Mouse (Mus musculus) intestine, embryonic 16.5 days (tissue): Measurements from ENCODE around the gene E130114P18Rik. TPM values are rescaled to one million over a fixed set of nuclear protein-coding genes. Genes with fewer than 3 reads are reported as not detected.
A peak's percentile ranks its signal among the peaks of the same experiment; 100 is the strongest.

Experiments used
- ATAC-seq: fragments of 200-750 bp; cut with Nextera tagmentation; 2 replicates; pipeline ENCODE4 v1.8.0; 2017; ENCODE audit warnings: moderate TSS enrichment, moderate library complexity
- H3K27ac ChIP-seq: fragments of 300-500 bp; sonication (generic); 2 replicates; pipeline ENCODE4 v1.5.1; 2014; ENCODE audit warnings: mild to moderate bottlenecking, low read length
- H3K27me3 ChIP-seq: fragments of 300-500 bp; sonication (generic); replicated peaks from 2 replicates; pipeline ENCODE4 v1.6.1; 2014; ENCODE audit warnings: low read length, control low read depth, mixed read lengths; ENCODE audit not compliant: control insufficient read depth, insufficient read depth
- H3K36me3 ChIP-seq: fragments of 300-500 bp; sonication (generic); 2 replicates; pipeline ENCODE4 v1.6.1; 2014; ENCODE audit warnings: low read length, control low read depth; ENCODE audit not compliant: control insufficient read depth, insufficient read depth
- H3K4me1 ChIP-seq: fragments of 300-500 bp; sonication (generic); 2 replicates; pipeline ENCODE4 v1.6.1; 2014; ENCODE audit warnings: low read length, control low read depth, mixed read lengths; ENCODE audit not compliant: control insufficient read depth, insufficient read depth
- H3K4me2 ChIP-seq: fragments of 300-500 bp; sonication (generic); 2 replicates; pipeline ENCODE4 v1.6.1; 2014; ENCODE audit warnings: low read depth, low read length, control low read depth
- H3K4me3 ChIP-seq: fragments of 300-500 bp; sonication (generic); 2 replicates; pipeline ENCODE4 v1.5.1; 2014; ENCODE audit warnings: mild to moderate bottlenecking, low read length
- H3K9ac ChIP-seq: fragments of 300-500 bp; sonication (generic); 2 replicates; pipeline ENCODE4 v1.6.1; 2014; ENCODE audit warnings: low read depth, low read length
- H3K9me3 ChIP-seq: fragments of 300-500 bp; sonication (generic); 2 replicates; pipeline ENCODE4 v1.6.1; 2016; ENCODE audit warnings: low read length, control low read depth; ENCODE audit not compliant: control insufficient read depth
- WGBS: fragments of 180-500 bp; shearing (Covaris S2); extraction: QIAGEN DNeasy Blood & Tissue Kit; methylation state at CpG from one replicate; pipeline ENCODE4 v1.1.7; 2014; 5-methylcytosine and 5-hydroxymethylcytosine counted together
- polyA plus RNA-seq: library from polyadenylated mRNA; unstranded; fragments of >200 nt; fragmentation: Nextera tagmentation; extraction: Ambion mirVana; gene quantifications from 2 replicates; pipeline ENCODE4 v1.2.1, GENCODE M21; 2015

Gene E130114P18Rik
- polyA plus RNA-seq, 1 experiment from 2014 or later = 2.6 TPM

DNA sequence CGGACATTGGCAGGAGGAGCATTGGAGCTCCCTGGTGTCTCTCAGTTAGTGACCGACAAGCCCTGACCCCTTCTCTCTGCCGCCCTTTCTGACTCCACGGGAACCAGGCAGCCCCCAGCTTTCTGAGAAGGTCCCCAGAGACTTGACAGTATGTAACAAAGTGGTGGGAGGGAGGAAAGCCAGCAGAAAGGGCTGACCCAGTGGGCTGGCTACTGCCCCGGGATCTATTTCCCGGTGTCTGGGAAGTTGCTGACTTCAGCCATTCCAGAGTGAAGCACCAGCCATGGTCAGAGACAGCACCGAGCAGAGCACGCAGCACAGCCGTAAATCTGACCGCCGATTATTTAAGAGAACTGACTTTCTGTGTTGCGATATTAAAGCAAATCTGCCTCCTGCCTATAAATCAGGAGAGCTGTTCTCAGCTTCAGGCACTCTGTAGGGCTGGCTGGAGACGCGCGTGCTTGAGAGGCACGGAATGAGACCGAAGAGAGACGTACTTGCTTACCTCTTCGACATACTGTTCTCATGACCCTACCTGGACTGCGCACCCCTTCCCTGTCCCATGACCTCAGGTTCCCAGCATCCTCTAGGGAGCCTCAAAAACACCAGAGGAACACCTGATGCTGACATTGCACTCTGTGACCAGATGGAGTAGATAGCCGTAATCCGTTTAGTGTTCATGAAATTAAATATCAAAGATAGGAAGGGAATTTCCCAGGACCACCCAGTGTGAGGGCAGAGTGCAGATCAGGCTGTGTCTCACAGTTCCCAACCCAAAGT is 70.3 kb downstream of the E130114P18Rik start:
- peak; percentile 65; the same call in 1 of the 2 replicates for ATAC-seq

DNA sequence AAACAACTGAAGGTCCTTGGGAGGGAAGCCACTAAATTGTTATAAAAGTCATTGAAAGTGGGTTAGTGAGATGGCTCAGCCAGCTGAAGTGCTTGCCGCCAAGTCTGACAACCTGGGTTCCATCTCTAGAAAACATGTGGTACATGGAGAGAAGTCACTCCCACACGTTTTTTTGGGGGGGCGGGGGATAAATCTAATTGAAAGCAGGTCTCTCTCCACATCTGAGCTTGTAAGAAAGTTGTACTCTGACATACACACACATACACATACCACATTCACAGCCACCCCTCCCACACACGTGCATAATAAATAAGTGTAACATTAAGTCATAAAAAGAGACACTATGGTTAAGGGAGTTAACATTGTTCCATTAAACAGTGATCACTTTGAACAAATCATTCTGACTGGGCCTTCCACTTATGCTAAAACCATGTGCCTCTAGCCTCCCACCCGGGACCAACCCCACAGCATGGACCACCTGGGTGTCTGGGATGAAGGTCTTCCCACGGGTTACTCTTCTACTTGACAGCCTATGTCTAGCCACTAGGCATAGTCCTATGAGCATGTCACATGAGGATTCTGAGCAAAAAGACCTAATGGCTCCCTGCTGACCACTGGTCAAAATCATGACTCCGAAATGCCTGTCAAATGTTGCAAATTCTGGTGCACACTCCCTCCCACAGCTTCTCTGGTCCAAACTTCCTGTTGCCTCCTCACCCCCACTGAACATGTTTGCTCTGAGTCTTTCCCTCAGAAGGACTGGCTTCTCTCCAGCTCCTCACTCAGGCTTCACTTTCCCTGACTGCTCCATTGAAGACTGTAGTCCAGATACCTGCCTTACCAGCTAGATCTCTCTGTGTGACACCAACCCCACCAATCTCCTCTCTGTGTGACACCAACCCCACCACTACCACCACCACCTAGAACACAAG is 80.9 kb downstream of the E130114P18Rik start:
- no peaks in the 10 kb centered on the region for H3K27me3 ChIP-seq
- H3K4me3 ChIP-seq = no peak overlapping the region
- 73% methylated on average over 7 of the region's 7 CpGs for WGBS
- no peaks in the 10 kb centered on the region for H3K36me3 ChIP-seq
- ATAC-seq = no peak
- no peaks in the 10 kb centered on the region for H3K9me3 ChIP-seq
- no peak overlapping the region for H3K27ac ChIP-seq
- no peak overlapping the region for H3K4me2 ChIP-seq
- no peak overlapping the region for H3K9ac ChIP-seq
- H3K4me1 ChIP-seq = no peaks in the 10 kb centered on the region

More for the DNA sequence above, 70.3 kb downstream of the E130114P18Rik start:
- 0 out of 2 replicates have a peak, but pooled peaks cover 3% of the 10 kb centered on the region for H3K4me1 ChIP-seq
- no peak overlapping the region; the same call in 1 of the 2 replicates for H3K4me3 ChIP-seq
- no peaks in the 10 kb centered on the region for H3K9me3 ChIP-seq
- H3K9ac ChIP-seq = no peak overlapping the region
- no peaks in the 10 kb centered on the region for H3K27me3 ChIP-seq
- WGBS = 53% methylated on average over 22 of the region's 22 CpGs
- peak overlapping the region; percentile 17; the same call in 1 of the 2 replicates for H3K4me2 ChIP-seq
- H3K27ac ChIP-seq = no peak overlapping the region
- H3K36me3 ChIP-seq = no peaks in the 10 kb centered on the region

DNA sequence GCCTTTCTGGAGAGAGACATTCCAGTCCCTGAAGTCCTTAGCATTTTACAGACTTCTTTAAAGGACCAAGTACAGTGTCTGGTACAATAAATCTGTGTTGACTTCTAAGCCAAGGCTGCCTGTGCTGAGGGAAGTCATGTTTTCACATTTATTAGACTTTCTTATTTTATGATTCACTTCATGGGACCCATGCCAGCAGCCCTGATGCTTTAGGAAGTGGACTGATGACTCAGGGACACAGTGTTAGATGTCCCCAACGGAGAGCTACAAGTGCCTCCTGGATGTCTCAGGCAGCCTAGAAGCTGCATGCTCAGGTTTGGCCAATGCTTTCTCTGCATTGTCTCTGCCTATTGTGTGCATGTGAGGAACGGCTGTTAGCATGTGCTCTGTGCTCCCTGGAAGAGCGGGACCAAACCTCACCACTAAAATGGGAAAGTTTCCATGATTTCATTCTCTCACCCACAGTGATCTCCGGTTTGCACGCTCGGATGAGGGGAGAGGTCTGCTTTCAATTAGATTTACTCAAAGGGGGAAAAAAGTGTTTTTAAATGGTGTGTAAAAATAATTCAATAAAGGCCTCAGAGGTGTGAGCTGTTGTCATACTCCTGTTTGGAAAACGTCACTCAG is 82.4 kb downstream of the E130114P18Rik start:
- ATAC-seq = no peak
- H3K36me3 ChIP-seq = no peaks in the 10 kb centered on the region
- H3K27ac ChIP-seq = no peak overlapping the region
- no peak overlapping the region for H3K4me2 ChIP-seq
- H3K4me3 ChIP-seq = no peak overlapping the region
- H3K4me1 ChIP-seq = peaks cover 2% of the 10 kb centered on the region
- H3K27me3 ChIP-seq = no peaks in the 10 kb centered on the region
- no peaks in the 10 kb centered on the region for H3K9me3 ChIP-seq
- H3K9ac ChIP-seq = no peak overlapping the region
- WGBS = 77% methylated on average over 7 of the region's 7 CpGs

DNA sequence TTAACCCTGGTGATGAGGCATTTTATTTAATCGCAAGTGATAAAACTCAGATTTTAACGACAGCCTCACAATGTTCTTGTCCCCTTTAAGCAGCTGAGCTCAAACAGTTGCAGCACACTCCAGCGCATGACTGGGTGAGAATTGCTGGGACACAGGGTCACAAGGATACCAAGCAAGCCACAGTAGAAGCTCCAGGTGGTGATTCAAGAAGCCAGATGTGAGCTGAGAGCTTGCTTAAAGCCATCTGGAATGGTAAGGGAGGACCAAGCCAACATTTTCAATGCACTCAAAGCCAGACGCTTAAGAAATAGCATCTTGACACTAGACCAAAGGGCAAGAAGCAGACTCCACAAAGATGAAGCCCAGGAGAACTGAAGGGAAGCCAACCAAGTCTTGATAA is 83.9 kb downstream of the E130114P18Rik start:
- Histone ChIP-seq H3K36me3 (no peaks in the 10 kb centered on the region), H3K4me1 (peaks cover 10% of the 10 kb centered on the region), H3K9ac (no peak overlapping the region), H3K9me3 (no peaks in the 10 kb centered on the region), H3K4me2 (no peak overlapping the region), H3K27me3 (no peaks in the 10 kb centered on the region), H3K27ac (no peak overlapping the region), H3K4me3 (no peak overlapping the region)
- no peak for ATAC-seq
- 83% methylated on average over 4 of the region's 4 CpGs for WGBS

GRCm38 (mm10) chr4:97693054-97693453 is 84.8 kb downstream of the E130114P18Rik start:
- Histone ChIP-seq H3K4me2 (no peak overlapping the region), H3K36me3 (no peaks in the 10 kb centered on the region), H3K4me1 (peaks cover 10% of the 10 kb centered on the region), H3K27me3 (no peaks in the 10 kb centered on the region), H3K9me3 (no peaks in the 10 kb centered on the region), H3K9ac (no peak overlapping the region), H3K4me3 (no peak overlapping the region), H3K27ac (no peak overlapping the region)
- WGBS = 90% methylated on average over 4 of the region's 4 CpGs
- ATAC-seq = no peak

DNA sequence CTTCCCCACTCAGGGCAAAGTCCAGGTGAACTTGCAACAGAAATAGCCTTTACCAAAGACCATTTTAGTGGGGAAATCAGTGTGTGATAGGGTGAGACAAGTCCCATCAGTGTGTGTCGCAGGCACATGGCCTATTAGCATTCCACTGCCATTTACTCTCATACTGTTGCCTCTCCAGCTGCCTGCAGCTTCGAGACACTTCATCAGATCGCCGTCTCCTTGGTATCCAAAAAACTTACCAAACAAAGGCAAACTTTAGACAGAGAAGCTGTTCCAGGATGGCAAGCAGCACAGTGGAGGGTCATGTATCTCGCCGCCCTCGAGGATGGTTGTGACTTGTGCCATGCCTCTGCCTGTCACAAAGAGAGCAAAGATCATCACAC is 87.5 kb downstream of the E130114P18Rik start:
- peaks cover 10% of the 10 kb centered on the region for H3K4me1 ChIP-seq
- H3K27ac ChIP-seq = no peak overlapping the region
- H3K9ac ChIP-seq = no peak overlapping the region
- H3K4me2 ChIP-seq = no peak overlapping the region
- no peaks in the 10 kb centered on the region for H3K27me3 ChIP-seq
- H3K4me3 ChIP-seq = no peak overlapping the region
- H3K36me3 ChIP-seq = no peaks in the 10 kb centered on the region
- WGBS = 67% methylated on average over 7 of the region's 7 CpGs
- no peaks in the 10 kb centered on the region for H3K9me3 ChIP-seq
- peak; percentile 48 for ATAC-seq

GRCm38 (mm10) chr4:97689456-97690383 is 88.2 kb downstream of the E130114P18Rik start:
- WGBS = 43% methylated on average over 8 of the region's 8 CpGs

DNA sequence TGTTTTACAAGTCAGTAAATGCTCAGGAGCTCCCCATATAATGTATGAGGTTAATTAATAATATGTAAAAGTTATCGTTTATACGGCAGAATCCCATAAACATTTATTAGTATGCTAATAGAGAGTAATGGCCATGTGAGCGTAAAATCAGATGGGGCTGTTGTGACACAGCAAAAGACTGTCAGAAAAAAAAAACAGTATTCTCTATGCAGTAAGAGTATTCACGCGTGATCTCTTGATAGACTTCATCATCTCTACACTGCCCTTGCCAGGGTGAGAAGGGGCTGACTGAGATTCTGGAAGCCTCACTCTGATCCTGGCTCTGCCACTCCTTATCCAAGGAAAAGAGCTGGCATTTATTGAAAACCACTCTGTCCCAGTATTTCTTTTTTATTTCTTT is 91.9 kb downstream of the E130114P18Rik start:
- Histone ChIP-seq H3K4me1 (peaks cover 10% of the 10 kb centered on the region), H3K4me3 (no peak overlapping the region), H3K9ac (no peak overlapping the region), H3K36me3 (no peaks in the 10 kb centered on the region), H3K4me2 (no peak overlapping the region), H3K27me3 (no peaks in the 10 kb centered on the region), H3K27ac (no peak overlapping the region), H3K9me3 (no peaks in the 10 kb centered on the region)
- ATAC-seq = no peak
- WGBS = 90% methylated on average over 5 of the region's 5 CpGs

More at GRCm38 (mm10) chr4:97689456-97690383, 88.2 kb downstream of the E130114P18Rik start:
- H3K36me3 ChIP-seq = no peaks in the 10 kb centered on the region
- H3K27me3 ChIP-seq = no peaks in the 10 kb centered on the region
- peaks cover 10% of the 10 kb centered on the region for H3K4me1 ChIP-seq
- H3K4me2 ChIP-seq = no peak overlapping the region
- no peak overlapping the region for H3K9ac ChIP-seq
- H3K4me3 ChIP-seq = no peak overlapping the region
- no peaks in the 10 kb centered on the region for H3K9me3 ChIP-seq
- peak; percentile 62 for ATAC-seq
- no peak overlapping the region for H3K27ac ChIP-seq
